Comparison of ENCODE assay signal across 8 mouse cellular contexts in genomic region chr11:98981289-98981996, GRCm38 (mm10). TPM values are rescaled to one million over a fixed set of nuclear protein-coding genes. Genes with fewer than 3 reads are reported as not detected.
DNase-seq lines count a peak whose midpoint lies in the region; ATAC-seq and TF ChIP-seq lines count a peak whose summit lies in the region.

No protein-coding gene starts in this region.

- H3K9me3 ChIP-seq in lung, embryonic 14.5 days (ENCODE audit: low read depth, low read length) = no peaks in the 10 kb centered on the region
- H3K9me3 ChIP-seq in forebrain, embryonic 12.5 days = no peaks in the 10 kb centered on the region
- H3K9me3 ChIP-seq in kidney, postnatal 0 days (replicated peaks; ENCODE audit: low read length) = no peaks in the 10 kb centered on the region
- H3K9me3 ChIP-seq in neural tube, embryonic 13.5 days = no peaks in the 10 kb centered on the region

- no peak overlapping the region for H3K27ac ChIP-seq in lung, embryonic 14.5 days (ENCODE audit: low read depth)
- peak overlapping the region; percentile 83 for H3K27ac ChIP-seq in forebrain, embryonic 12.5 days
- H3K27ac ChIP-seq in kidney, postnatal 0 days = no peak overlapping the region
- H3K27ac ChIP-seq in neural tube, embryonic 13.5 days (replicated peaks) = peak overlapping the region; percentile 96

- DNase-seq in lung, embryonic 14.5 days = no peak
- DNase-seq in lung, postnatal 25 days (ENCODE audit: low spot score) = no peak
- no peak for DNase-seq in kidney, postnatal 0 days (ENCODE audit: low spot score)
- no peak for DNase-seq in urinary bladder, postnatal 14 days (ENCODE audit: low spot score)
- DNase-seq in yolk sac, embryonic 10.5 days (ENCODE audit: low spot score) = no peak
- DNase-seq in left cerebral cortex, postnatal 14 days (ENCODE audit: low spot score in 2 of 2) = no peak

- TF ChIP-seq CTCF in lung, embryonic 14.5 days (IDR thresholded peaks at IDR 0.05; ENCODE audit: low read depth) = no peak
- no peak for TF ChIP-seq CTCF in kidney, postnatal 0 days (IDR thresholded peaks at IDR 0.05; ENCODE audit: low read depth)

- WGBS in lung, embryonic 14.5 days = 32% methylated on average over 20 of the region's 20 CpGs
- WGBS in forebrain, embryonic 12.5 days = 35% methylated on average over 20 of the region's 20 CpGs
- 34% methylated on average over 20 of the region's 20 CpGs for WGBS in kidney, postnatal 0 days
- WGBS in neural tube, embryonic 13.5 days = 31% methylated on average over 20 of the region's 20 CpGs

- H3K27me3 ChIP-seq in lung, embryonic 14.5 days (ENCODE audit: insufficient read depth, low read length) = peaks cover 22% of the 10 kb centered on the region
- peaks cover 52% of the 10 kb centered on the region for H3K27me3 ChIP-seq in forebrain, embryonic 12.5 days
- H3K27me3 ChIP-seq in kidney, postnatal 0 days (ENCODE audit: insufficient read depth, low read length) = no peaks in the 10 kb centered on the region; the same call in 1 of the 2 replicates
- peaks cover 4% of the 10 kb centered on the region; the same call in 1 of the 2 replicates for H3K27me3 ChIP-seq in neural tube, embryonic 13.5 days

- peak overlapping the region; percentile 99 for H3K4me2 ChIP-seq in lung, embryonic 14.5 days
- peak overlapping the region; percentile 89 for H3K4me2 ChIP-seq in forebrain, embryonic 12.5 days
- peak overlapping the region; percentile 98 for H3K4me2 ChIP-seq in kidney, postnatal 0 days (ENCODE audit: low read length)
- peak overlapping the region; percentile 81 for H3K4me2 ChIP-seq in neural tube, embryonic 13.5 days

- no peaks in the 10 kb centered on the region for H3K4me1 ChIP-seq in lung, embryonic 14.5 days (ENCODE audit: insufficient read depth)
- H3K4me1 ChIP-seq in forebrain, embryonic 12.5 days = peaks cover 22% of the 10 kb centered on the region
- peaks cover 6% of the 10 kb centered on the region; the same call in 1 of the 2 replicates for H3K4me1 ChIP-seq in kidney, postnatal 0 days (replicated peaks; ENCODE audit: insufficient read depth, low read length)
- peaks cover 34% of the 10 kb centered on the region for H3K4me1 ChIP-seq in neural tube, embryonic 13.5 days (replicated peaks)

- intact Hi-C loops in left cerebral cortex, postnatal 14 days (cut with DNase I) = loop anchor here (5.0 to 10.0 kb wide), 3 partner anchors 56 to 323 kb away; no protein-coding TSS in a partner anchor

- no peak for ATAC-seq in lung, embryonic 14.5 days (ENCODE audit: insufficient read depth)
- peak; percentile 33 for ATAC-seq in forebrain, embryonic 12.5 days (ENCODE audit: low FRiP score)
- ATAC-seq in kidney, postnatal 0 days (replicated peaks; ENCODE audit: low FRiP score, low read depth) = no peak
- ATAC-seq in neural tube, embryonic 13.5 days (ENCODE audit: low read depth) = peak; percentile 21; the same call in 1 of the 2 replicates

- H3K36me3 ChIP-seq in lung, embryonic 14.5 days (ENCODE audit: insufficient read depth) = no peaks in the 10 kb centered on the region
- H3K36me3 ChIP-seq in forebrain, embryonic 12.5 days (replicated peaks) = no peaks in the 10 kb centered on the region
- no peaks in the 10 kb centered on the region for H3K36me3 ChIP-seq in kidney, postnatal 0 days (ENCODE audit: insufficient read depth, low read length)
- no peaks in the 10 kb centered on the region for H3K36me3 ChIP-seq in neural tube, embryonic 13.5 days

- H3K4me3 ChIP-seq in lung, embryonic 14.5 days (ENCODE audit: low read depth, low read length) = peak overlapping the region; percentile 57
- H3K4me3 ChIP-seq in forebrain, embryonic 12.5 days (replicated peaks) = peak overlapping the region; percentile 56
- H3K4me3 ChIP-seq in kidney, postnatal 0 days (replicated peaks; ENCODE audit: low read depth, low read length) = peak overlapping the region; percentile 54
- H3K4me3 ChIP-seq in neural tube, embryonic 13.5 days = peak overlapping the region; percentile 65

- peak overlapping the region; percentile 48 for H3K9ac ChIP-seq in lung, embryonic 14.5 days
- peak overlapping the region; percentile 59 for H3K9ac ChIP-seq in forebrain, embryonic 12.5 days
- H3K9ac ChIP-seq in kidney, postnatal 0 days (ENCODE audit: low read depth, low read length) = peak overlapping the region; percentile 57
- H3K9ac ChIP-seq in neural tube, embryonic 13.5 days = peak overlapping the region; percentile 88

RNA-seq across cellular contexts. Expression of gene Gjd3, which starts 1.4 kb away (rescaled TPM):
- 0.31 TPM in 1 of 2 replicates, not detected in the other for polyA plus RNA-seq in lung, embryonic 14.5 days (2014; fragmentation: Nextera tagmentation; extraction: Ambion mirVana)
- polyA plus RNA-seq in forebrain, embryonic 12.5 days (2016; fragmentation: Nextera tagmentation; extraction: Ambion mirVana) = 0.24 and 0.47 TPM in 2 replicates
- 1.1 and 1.6 TPM in 2 replicates for polyA plus RNA-seq in kidney, postnatal 0 days (2015; fragmentation: Nextera tagmentation; extraction: Ambion mirVana)
- polyA plus RNA-seq in neural tube, embryonic 13.5 days (2015; fragmentation: Nextera tagmentation; extraction: Ambion mirVana) = 1.4 and 1.5 TPM in 2 replicates
- 1 to 10 TPM; 2.8 to 3.1 TPM for total RNA-seq in left cerebral cortex, postnatal 14 days (2021)

RNA-seq across cellular contexts. Expression of gene Top2a, which starts 42.5 kb away (rescaled TPM):
- polyA plus RNA-seq in lung, embryonic 14.5 days (2014; fragmentation: Nextera tagmentation; extraction: Ambion mirVana) = 349 and 364 TPM in 2 replicates
- 355 and 367 TPM in 2 replicates for polyA plus RNA-seq in forebrain, embryonic 12.5 days (2016; fragmentation: Nextera tagmentation; extraction: Ambion mirVana)
- polyA plus RNA-seq in kidney, postnatal 0 days (2015; fragmentation: Nextera tagmentation; extraction: Ambion mirVana) = 70.5 and 85.9 TPM in 2 replicates
- polyA plus RNA-seq in neural tube, embryonic 13.5 days (2015; fragmentation: Nextera tagmentation; extraction: Ambion mirVana) = 45.5 and 60.7 TPM in 2 replicates
- total RNA-seq in left cerebral cortex, postnatal 14 days (2021) = 1 to 10 TPM; 4.1 to 4.9 TPM

RNA-seq across cellular contexts. Expression of gene Rara, which starts 53.8 kb away (rescaled TPM):
- 43.2 and 45.3 TPM in 2 replicates for polyA plus RNA-seq in lung, embryonic 14.5 days (2014; fragmentation: Nextera tagmentation; extraction: Ambion mirVana)
- 14.0 and 16.4 TPM in 2 replicates for polyA plus RNA-seq in forebrain, embryonic 12.5 days (2016; fragmentation: Nextera tagmentation; extraction: Ambion mirVana)
- polyA plus RNA-seq in kidney, postnatal 0 days (2015; fragmentation: Nextera tagmentation; extraction: Ambion mirVana) = 25.7 and 26.3 TPM in 2 replicates
- 24.0 and 26.7 TPM in 2 replicates for polyA plus RNA-seq in neural tube, embryonic 13.5 days (2015; fragmentation: Nextera tagmentation; extraction: Ambion mirVana)
- total RNA-seq in left cerebral cortex, postnatal 14 days (2021) = 10 to 100 TPM; 14.6 to 15.1 TPM

RNA-seq across cellular contexts. Expression of gene Igfbp4, which starts 59.6 kb away (rescaled TPM):
- 404 and 412 TPM in 2 replicates for polyA plus RNA-seq in lung, embryonic 14.5 days (2014; fragmentation: Nextera tagmentation; extraction: Ambion mirVana)
- polyA plus RNA-seq in forebrain, embryonic 12.5 days (2016; fragmentation: Nextera tagmentation; extraction: Ambion mirVana) = 214 and 247 TPM in 2 replicates
- 584 and 616 TPM in 2 replicates for polyA plus RNA-seq in kidney, postnatal 0 days (2015; fragmentation: Nextera tagmentation; extraction: Ambion mirVana)
- polyA plus RNA-seq in neural tube, embryonic 13.5 days (2015; fragmentation: Nextera tagmentation; extraction: Ambion mirVana) = 189 and 233 TPM in 2 replicates
- total RNA-seq in left cerebral cortex, postnatal 14 days (2021) = 100 to 1,000 TPM in 1 of 2 experiments, 10 to 100 TPM in 1; 98.7 to 107 TPM

Comparison
In these comparisons a context has a peak if more than half of its experiments do, and no peak if none do; other contexts are left out.
1. ATAC-seq: peak in forebrain, embryonic 12.5 days (single experiment) and neural tube, embryonic 13.5 days (single experiment); none in lung, embryonic 14.5 days (single experiment) and kidney, postnatal 0 days (single experiment).
2. H3K27ac ChIP-seq: peak in forebrain, embryonic 12.5 days (single experiment) and neural tube, embryonic 13.5 days (single experiment); none in lung, embryonic 14.5 days (single experiment) and kidney, postnatal 0 days (single experiment).
3. Peak in every context shown above with its lines, with median percentiles within 50 percentile points of each other: H3K4me2 ChIP-seq, H3K4me3 ChIP-seq and H3K9ac ChIP-seq.